Mouse (Mus musculus): ENCODE data around the gene Kif2c. TPM values are rescaled to one million over a fixed set of nuclear protein-coding genes. Genes with fewer than 3 reads are reported as not detected.
"Not testable (repeated sequence)": the region's sequence is repeated elsewhere in the genome, so short reads cannot be mapped to it uniquely, and the experiment has no call there.

Gene Kif2c
- total and polyA plus RNA-seq, 2 experiments from 2014 or later, result 4.4 to 9.1 TPM

- Histone ChIP-seq H3K9ac (peak overlapping the region; percentile 75), H3K9me3 (ENCODE audit: low read length) (no peaks in the 10 kb centered on the region), H3K27me3 (ENCODE audit: insufficient read depth, low read length) (no peaks in the 10 kb centered on the region), H3K4me2 (ENCODE audit: low read depth) (peak overlapping the region; percentile 47), H3K4me1 (ENCODE audit: insufficient read depth) (no peaks in the 10 kb centered on the region), H3K36me3 (ENCODE audit: insufficient read depth) (no peaks in the 10 kb centered on the region), H3K27ac (ENCODE audit: low read depth, low read length) (peak overlapping the region; percentile 87), H3K4me3 (ENCODE audit: low read depth, low read length) (peak overlapping the region; percentile 35)
- peak; percentile 83 for TF ChIP-seq CTCF (IDR thresholded peaks at IDR 0.05; ENCODE audit: low read depth)
- 1% methylated on average over 16 of the region's 16 CpGs for WGBS
- ATAC-seq, result peak; percentile 70; the same call in 1 of the 2 replicates
- DNase-seq, result peak; percentile 94
These were observed 7.0 kb upstream of the Kif2c start for GRCm38 (mm10) chr4:117189382-117189855.

- no peak for ATAC-seq
- Histone ChIP-seq H3K9ac (0 out of 2 replicates have a peak overlapping the region, but pooled peaks have one; percentile 75), H3K36me3 (ENCODE audit: insufficient read depth) (no peaks in the 10 kb centered on the region), H3K27me3 (ENCODE audit: insufficient read depth, low read length) (no peaks in the 10 kb centered on the region), H3K9me3 (ENCODE audit: low read length) (no peaks in the 10 kb centered on the region), H3K27ac (ENCODE audit: low read depth, low read length) (0 out of 2 replicates have a peak overlapping the region, but pooled peaks have one; percentile 87), H3K4me1 (ENCODE audit: insufficient read depth) (no peaks in the 10 kb centered on the region), H3K4me3 (ENCODE audit: low read depth, low read length) (no peak overlapping the region), H3K4me2 (ENCODE audit: low read depth) (peak overlapping the region; percentile 47)
- TF ChIP-seq CTCF (IDR thresholded peaks at IDR 0.05; ENCODE audit: low read depth), result no peak
- WGBS, result 52% methylated on average over 3 of the region's 3 CpGs
- DNase-seq, result no peak
These were observed 6.5 kb upstream of the Kif2c start for GRCm38 (mm10) chr4:117188969-117189368.

- not testable (repeated sequence) for H3K9me3 ChIP-seq (ENCODE audit: low read length); DNase-seq; H3K4me1 ChIP-seq (ENCODE audit: insufficient read depth); H3K36me3 ChIP-seq (ENCODE audit: insufficient read depth); H3K27me3 ChIP-seq (ENCODE audit: insufficient read depth, low read length)
- peak; percentile 42 for ATAC-seq
- Histone ChIP-seq H3K9ac (peak overlapping the region; percentile 57), H3K4me3 (ENCODE audit: low read depth, low read length) (peak overlapping the region; percentile 41), H3K4me2 (ENCODE audit: low read depth) (peak overlapping the region; percentile 81), H3K27ac (ENCODE audit: low read depth, low read length) (peak overlapping the region; percentile 74; the same call in 1 of the 2 replicates)
- WGBS, result 14% methylated on average over 9 of the region's 9 CpGs
These were observed 289 bp upstream of the Kif2c start for GRCm38 (mm10) chr4:117182759-117183096.

- Histone ChIP-seq H3K27ac (ENCODE audit: low read depth, low read length) (no peak overlapping the region), H3K27me3 (ENCODE audit: insufficient read depth, low read length) (no peaks in the 10 kb centered on the region), H3K4me2 (ENCODE audit: low read depth) (no peak overlapping the region), H3K9ac (no peak overlapping the region), H3K36me3 (ENCODE audit: insufficient read depth) (peaks cover 9% of the 10 kb centered on the region; the same call in 1 of the 2 replicates), H3K4me3 (ENCODE audit: low read depth, low read length) (no peak overlapping the region), H3K4me1 (ENCODE audit: insufficient read depth) (no peaks in the 10 kb centered on the region), H3K9me3 (ENCODE audit: low read length) (no peaks in the 10 kb centered on the region)
- 90% methylated on average over 5 of the region's 5 CpGs for WGBS
- ATAC-seq (no peak), DNase-seq (no peak)
- TF ChIP-seq CTCF (IDR thresholded peaks at IDR 0.05; ENCODE audit: low read depth), result no peak
These were observed 12.5 kb downstream of the Kif2c start for GRCm38 (mm10) chr4:117169936-117170335.

GRCm38 (mm10) chr4:117161183-117161582 is 21.3 kb downstream of the Kif2c start:
- H3K36me3 ChIP-seq (ENCODE audit: insufficient read depth), result no peaks in the 10 kb centered on the region; the same call in 1 of the 2 replicates
- H3K4me2 ChIP-seq (ENCODE audit: low read depth), result no peak overlapping the region
- TF ChIP-seq CTCF (IDR thresholded peaks at IDR 0.05; ENCODE audit: low read depth), result no peak
- H3K27ac ChIP-seq (ENCODE audit: low read depth, low read length), result no peak overlapping the region
- no peak overlapping the region for H3K9ac ChIP-seq
- WGBS, result 71% methylated on average over 4 of the region's 4 CpGs
- DNase-seq, result peak; percentile 48
- H3K4me1 ChIP-seq (ENCODE audit: insufficient read depth), result no peaks in the 10 kb centered on the region
- no peak overlapping the region for H3K4me3 ChIP-seq (ENCODE audit: low read depth, low read length)
- H3K27me3 ChIP-seq (ENCODE audit: insufficient read depth, low read length), result no peaks in the 10 kb centered on the region
- ATAC-seq, result peak; percentile 90
- no peaks in the 10 kb centered on the region for H3K9me3 ChIP-seq (ENCODE audit: low read length)

- Histone ChIP-seq H3K36me3 (ENCODE audit: insufficient read depth) (no peaks in the 10 kb centered on the region; the same call in 1 of the 2 replicates), H3K27ac (ENCODE audit: low read depth, low read length) (no peak overlapping the region), H3K9me3 (ENCODE audit: low read length) (no peaks in the 10 kb centered on the region), H3K27me3 (ENCODE audit: insufficient read depth, low read length) (no peaks in the 10 kb centered on the region), H3K4me1 (ENCODE audit: insufficient read depth) (no peaks in the 10 kb centered on the region), H3K4me2 (ENCODE audit: low read depth) (no peak overlapping the region), H3K4me3 (ENCODE audit: low read depth, low read length) (no peak overlapping the region), H3K9ac (no peak overlapping the region)
- no peak for DNase-seq
- 81% methylated on average over 10 of the region's 10 CpGs for WGBS
- no peak for TF ChIP-seq CTCF (IDR thresholded peaks at IDR 0.05; ENCODE audit: low read depth)
- ATAC-seq, result no peak
These were observed 22.8 kb downstream of the Kif2c start for GRCm38 (mm10) chr4:117159666-117160065.

- WGBS, result 28% methylated on average over 6 of the region's 6 CpGs
- no peak for DNase-seq
- peaks cover 28% of the 10 kb centered on the region for H3K36me3 ChIP-seq (ENCODE audit: insufficient read depth)
- H3K4me3 ChIP-seq (ENCODE audit: low read depth, low read length), result peak overlapping the region; percentile 96
- ATAC-seq, result no peak
- H3K27ac ChIP-seq (ENCODE audit: low read depth, low read length), result peak overlapping the region; percentile 93
- no peaks in the 10 kb centered on the region for H3K27me3 ChIP-seq (ENCODE audit: insufficient read depth, low read length)
- no peaks in the 10 kb centered on the region for H3K9me3 ChIP-seq (ENCODE audit: low read length)
- peak overlapping the region; percentile 83 for H3K4me2 ChIP-seq (ENCODE audit: low read depth)
- no peaks in the 10 kb centered on the region for H3K4me1 ChIP-seq (ENCODE audit: insufficient read depth)
- peak overlapping the region; percentile 97; the same call in 1 of the 2 replicates for H3K9ac ChIP-seq
- no peak for TF ChIP-seq CTCF (IDR thresholded peaks at IDR 0.05; ENCODE audit: low read depth)
These were observed 26.1 kb downstream of the Kif2c start for GRCm38 (mm10) chr4:117156372-117156771.
